Mouse (Mus musculus) cerebellum, adult 2 months (tissue): ENCODE data around the gene Lin7c. TPM values are rescaled to one million over a fixed set of nuclear protein-coding genes. Genes with fewer than 3 reads are reported as not detected.

Source experiments
- DNase-seq, 2 experiments: peaks; one replicate each; pipeline ENCODE4 v3.0.0; 2021
- H3K27ac ChIP-seq: fragments of 200-500 bp; 2 replicates; pipeline ENCODE4 v1.5.1; 2012; ENCODE audit warnings: low read length, control low read depth, inconsistent platforms; ENCODE audit not compliant: insufficient read depth
- H3K27me3 ChIP-seq: fragments of 200-500 bp; 2 replicates; pipeline ENCODE4 v1.6.1; 2012; ENCODE audit warnings: inconsistent platforms, mild to moderate bottlenecking, low read length, moderate library complexity; ENCODE audit not compliant: control insufficient read depth, insufficient read depth
- H3K4me1 ChIP-seq: fragments of 200-500 bp; 2 replicates; pipeline ENCODE4 v1.6.1; 2011; ENCODE audit warnings: low read length; ENCODE audit not compliant: control insufficient read depth, insufficient read depth
- H3K4me3 ChIP-seq: fragments of 200-500 bp; replicated peaks from 2 replicates; pipeline ENCODE3; 2011; ENCODE audit warnings: mild to moderate bottlenecking, low read depth, low read length, control low read depth; ENCODE audit not compliant: insufficient read depth
- CTCF ChIP-seq: fragments of 200-500 bp; IDR thresholded peaks from 2 replicates; pipeline ENCODE4 v1.5.1; 2011; ENCODE audit warnings: low read depth, mild to moderate bottlenecking, control low read depth, low read length, moderate library complexity, borderline replicate concordance; ENCODE audit not compliant: insufficient read depth
- POLR2A ChIP-seq: fragments of 200-500 bp; IDR thresholded peaks from 2 replicates; pipeline ENCODE4 v1.6.1; 2011; ENCODE audit warnings: low read length, control low read depth, borderline replicate concordance; ENCODE audit not compliant: insufficient read depth
- WGBS: fragments of 180-500 bp; shearing (Covaris S2); methylation state at CpG from one replicate; pipeline ENCODE4 v1.1.7; 2018; 5-methylcytosine and 5-hydroxymethylcytosine counted together
- polyA plus RNA-seq: library from polyadenylated mRNA; depleted of rRNA; stranded (reverse); fragments of >200 nt; gene quantifications from 2 replicates; pipeline ENCODE4 v1.2.3, GENCODE M21; 2012

Gene Lin7c
- polyA plus RNA-seq, 1 experiment: 35.5 TPM

GRCm38 (mm10) chr2:109904171-109904821 lies 13.6 kb downstream of the Lin7c start:
- WGBS: under 1% methylated on average over 7 of the region's 7 CpGs
- no peak overlapping the region for H3K27ac ChIP-seq
- TF ChIP-seq POLR2A (no peak), CTCF (peak; percentile 97)
- peak; percentile 82 to 87 for DNase-seq
- H3K27me3 ChIP-seq: no peaks in the 10 kb centered on the region
- no peaks in the 10 kb centered on the region for H3K4me1 ChIP-seq
- no peak overlapping the region for H3K4me3 ChIP-seq

- no peak for DNase-seq
- TF ChIP-seq POLR2A: no peak
- TF ChIP-seq CTCF: no peak
- Histone ChIP-seq H3K27ac (no peak overlapping the region), H3K4me3 (no peak overlapping the region), H3K4me1 (no peaks in the 10 kb centered on the region), H3K27me3 (no peaks in the 10 kb centered on the region)
- whole genome bisulfite sequencing: 67% methylated on average over 2 of the region's 2 CpGs
These were observed 18.5 kb downstream of the Lin7c start for GRCm38 (mm10) chr2:109909122-109909521.

GRCm38 (mm10) chr2:109912216-109912615 lies 21.6 kb downstream of the Lin7c start:
- no peaks in the 10 kb centered on the region for H3K4me1 ChIP-seq
- H3K4me3 ChIP-seq: no peak overlapping the region
- H3K27me3 ChIP-seq: no peaks in the 10 kb centered on the region
- no peak for TF ChIP-seq POLR2A
- TF ChIP-seq CTCF: no peak
- WGBS: 96% methylated on average over 8 of the region's 8 CpGs
- no peak for DNase-seq
- no peak overlapping the region for H3K27ac ChIP-seq

- Histone ChIP-seq H3K27ac (no peak overlapping the region), H3K4me1 (no peaks in the 10 kb centered on the region), H3K27me3 (no peaks in the 10 kb centered on the region), H3K4me3 (no peak overlapping the region)
- TF ChIP-seq POLR2A (no peak), CTCF (no peak)
- 86% methylated on average over 12 of the region's 12 CpGs for WGBS
- no peak for DNase-seq
These were observed 22.1 kb downstream of the Lin7c start for GRCm38 (mm10) chr2:109912766-109913165.

GRCm38 (mm10) chr2:109913241-109913640 lies 22.6 kb downstream of the Lin7c start:
- Histone ChIP-seq H3K27ac (no peak overlapping the region), H3K4me1 (no peaks in the 10 kb centered on the region), H3K4me3 (no peak overlapping the region), H3K27me3 (no peaks in the 10 kb centered on the region)
- DNase-seq: no peak
- WGBS: 73% methylated on average over 8 of the region's 8 CpGs
- no peak for TF ChIP-seq CTCF
- no peak for TF ChIP-seq POLR2A

- no peak overlapping the region for H3K4me3 ChIP-seq
- H3K27ac ChIP-seq: no peak overlapping the region
- TF ChIP-seq POLR2A (no peak), CTCF (no peak)
- no peaks in the 10 kb centered on the region for H3K27me3 ChIP-seq
- DNase-seq: no peak
- H3K4me1 ChIP-seq: no peaks in the 10 kb centered on the region
These were observed 23.9 kb downstream of the Lin7c start for GRCm38 (mm10) chr2:109914601-109915000.

- 17% methylated on average over 11 of the region's 11 CpGs for WGBS
- DNase-seq: peak in 1 of 2 experiments; percentile 24
- Histone ChIP-seq H3K4me3 (peak overlapping the region; percentile 24), H3K27ac (no peak overlapping the region), H3K27me3 (no peaks in the 10 kb centered on the region), H3K4me1 (peaks cover 6% of the 10 kb centered on the region; the same call in 1 of the 2 replicates)
- TF ChIP-seq CTCF (no peak), POLR2A (no peak)
These were observed 26.3 kb downstream of the Lin7c start for GRCm38 (mm10) chr2:109916782-109917495.

- TF ChIP-seq CTCF (no peak), POLR2A (peak; percentile 88)
- under 1% methylated on average over 92 of the region's 111 CpGs for WGBS
- Histone ChIP-seq H3K27ac (peak within 1 kb of the TSS; percentile 83), H3K4me3 (peak within 1 kb of the TSS; percentile 66), H3K4me1 (peaks cover 6% of the 10 kb centered on the region; the same call in 1 of the 2 replicates), H3K27me3 (no peaks in the 10 kb centered on the region)
- DNase-seq: peak; percentile 97 to 98
These were observed 27.1 kb downstream of the Lin7c start, which contains the start of gene Lgr4 for GRCm38 (mm10) chr2:109917496-109918413. Gene Lgr4, plus strand, starts transcription at chr2:109917647.
